Mouse (Mus musculus): ENCODE measurements at regions not wholly inside any gene's neighbourhood (a gene's known extent, or its start where the extent isn't known, plus 50 kb on each side); places are given as distances from the start of the nearest gene placed in this dataset.

- DNase-seq (ENCODE audit: low spot score), result no peak
Measured at GRCm38 (mm10) chr16:44630426-44630825, 71.7 kb upstream of the Boc start.

- DNase-seq (ENCODE audit: low spot score), result no peak
Measured at GRCm38 (mm10) chr16:44629296-44630275, 70.9 kb upstream of the Boc start.

- DNase-seq (ENCODE audit: low spot score), result no peak
Measured at GRCm38 (mm10) chr16:44625871-44626293, 67.2 kb upstream of the Boc start.

- no peak for DNase-seq (ENCODE audit: low spot score)
Measured at GRCm38 (mm10) chr16:44625108-44625616, 66.5 kb upstream of the Boc start.

GRCm38 (mm10) chr16:44621573-44621972, 62.9 kb upstream of the Boc start:
- DNase-seq (ENCODE audit: low spot score), result no peak

DNA sequence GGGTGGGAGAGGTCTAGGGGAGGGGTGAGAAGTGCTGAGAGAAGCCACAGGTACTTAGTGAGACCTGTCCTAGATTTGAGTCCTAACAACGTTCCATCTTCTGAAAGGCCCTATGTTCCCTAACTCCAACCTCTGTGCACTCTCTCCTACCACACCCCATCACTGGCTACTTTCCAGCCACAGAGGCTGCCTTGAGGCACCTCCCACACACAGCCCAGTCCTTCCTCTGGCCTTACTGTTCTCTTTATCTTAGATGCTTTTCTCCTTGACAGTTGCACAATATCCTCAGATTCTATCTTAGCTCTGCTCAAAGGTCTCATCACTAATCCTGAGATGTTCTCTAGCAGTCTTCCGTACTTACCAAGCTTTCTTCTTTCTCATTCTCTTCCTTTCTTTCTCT, 61.8 kb upstream of the Boc start:
- no peak for DNase-seq (ENCODE audit: low spot score)

GRCm38 (mm10) chr16:44619476-44620103, 60.9 kb upstream of the Boc start:
- DNase-seq (ENCODE audit: low spot score), result no peak

DNA sequence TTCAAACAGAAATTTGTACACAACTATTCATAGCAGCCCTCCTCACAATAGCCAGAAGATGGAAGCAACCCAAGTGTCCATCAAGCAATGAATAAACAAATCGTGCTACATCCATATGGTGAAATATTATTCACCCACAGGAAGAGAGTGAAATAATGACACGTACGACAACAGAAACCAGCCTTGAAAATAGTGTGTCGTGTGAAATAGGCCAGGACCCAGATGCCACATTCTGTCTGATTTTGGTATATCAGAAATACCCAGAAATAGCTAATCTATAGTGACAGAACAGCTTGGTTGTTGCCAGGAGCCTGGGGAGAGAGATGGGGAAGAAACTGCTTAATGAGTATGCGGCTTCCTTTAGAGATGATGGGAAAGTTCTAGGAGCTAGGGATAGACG, 58.3 kb upstream of the Boc start:
- DNase-seq (ENCODE audit: low spot score), result no peak

GRCm38 (mm10) chr16:44616376-44616775, 57.7 kb upstream of the Boc start:
- no peak for DNase-seq (ENCODE audit: low spot score)

GRCm38 (mm10) chr16:44615878-44616206, 57.1 kb upstream of the Boc start:
- no peak for DNase-seq (ENCODE audit: low spot score)

DNA sequence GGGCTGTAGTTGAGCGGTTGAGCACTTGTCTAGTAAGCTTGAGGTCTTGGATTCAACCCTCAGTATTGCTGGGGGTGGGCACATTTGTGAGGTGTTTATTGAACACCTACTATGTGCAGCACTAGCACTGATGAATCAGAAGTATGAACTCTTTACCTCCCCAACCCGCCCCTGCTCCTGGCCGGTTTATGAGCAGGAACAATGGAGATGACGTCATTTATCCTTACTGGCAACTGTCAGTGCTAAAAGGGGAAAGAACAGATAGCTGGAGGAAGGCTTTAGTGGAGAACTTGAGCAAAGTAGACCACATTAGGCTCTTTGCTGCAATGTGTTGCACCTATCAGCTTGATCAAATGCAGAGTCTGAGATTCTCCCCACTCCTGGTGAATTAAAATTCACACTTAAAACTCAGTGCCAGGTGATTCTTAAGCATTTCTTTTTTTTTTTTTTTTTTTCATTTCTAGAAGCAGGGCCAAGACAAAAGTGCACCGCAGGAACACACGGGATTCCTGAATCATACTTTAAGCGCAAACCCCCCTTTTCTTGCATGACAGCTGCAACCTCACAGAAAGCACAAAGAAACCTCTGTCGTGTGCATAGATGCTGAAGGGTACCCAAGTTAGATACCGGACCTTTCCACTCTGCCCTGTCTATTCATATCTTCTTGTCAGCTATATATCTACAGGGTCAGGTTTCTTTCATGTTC, 56.6 kb upstream of the Boc start:
- DNase-seq (ENCODE audit: low spot score), result no peak

DNA sequence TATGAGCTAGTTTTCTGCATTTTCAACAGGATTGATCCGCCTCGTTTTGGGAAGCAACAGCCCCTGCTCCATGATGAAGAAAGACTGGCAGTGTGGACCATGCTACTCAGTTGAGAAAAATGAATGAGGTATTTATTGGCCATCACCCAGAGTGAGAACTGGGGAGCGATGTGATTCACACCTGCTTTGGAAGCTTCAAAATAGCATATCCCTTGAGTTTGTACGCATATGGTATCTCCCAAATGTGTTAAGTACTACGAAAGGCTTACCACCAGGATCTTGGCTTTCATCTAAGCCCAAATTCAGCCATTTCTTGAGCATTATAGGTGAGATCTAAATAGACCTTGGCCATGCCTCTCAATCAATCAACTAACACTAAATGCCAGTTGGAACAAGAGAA, 55.5 kb upstream of the Boc start:
- DNase-seq (ENCODE audit: low spot score), result no peak

GRCm38 (mm10) chr16:44612676-44613075, 54.0 kb upstream of the Boc start:
- DNase-seq (ENCODE audit: low spot score), result no peak

- DNase-seq (ENCODE audit: low spot score), result no peak
Measured at GRCm38 (mm10) chr16:44611525-44611924, 52.8 kb upstream of the Boc start.

DNA sequence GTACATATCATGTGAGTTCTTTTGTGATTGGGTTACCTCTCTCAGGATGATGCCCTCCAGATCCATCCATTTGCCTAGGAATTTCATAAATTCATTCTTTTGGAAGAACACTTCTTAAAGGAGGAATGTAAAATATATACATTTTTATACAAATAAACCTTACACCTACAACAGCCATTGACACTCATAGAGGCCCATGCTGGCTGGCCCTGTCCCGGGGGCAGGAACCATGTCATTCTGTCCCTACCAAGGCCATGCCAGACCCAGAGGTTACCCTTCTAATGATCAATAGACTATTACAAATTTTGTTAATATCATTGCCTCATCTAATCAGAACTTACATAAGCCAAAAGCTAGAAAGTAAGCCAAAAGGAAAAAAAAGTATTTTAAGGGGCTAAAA, 49.9 kb upstream of the Boc start:
- DNase-seq (ENCODE audit: low spot score), result no peak
